Mouse (Mus musculus): ENCODE results near the gene Siglecf. TPM values are rescaled to one million over a fixed set of nuclear protein-coding genes. Genes with fewer than 3 reads are reported as not detected.
A peak's percentile ranks its signal among the peaks of the same experiment; 100 is the strongest.
"Not testable (repeated sequence)": the region's sequence is repeated elsewhere in the genome, so short reads cannot be mapped to it uniquely, and the experiment has no call there.

The Siglecf gene
- polyA plus RNA-seq, 1 experiment from 2014 or later: 0.51 TPM

- Histone ChIP-seq H3K36me3 (no peaks in the 10 kb centered on the region), H3K4me1 (no peaks in the 10 kb centered on the region), H3K9me3 (no peaks in the 10 kb centered on the region), H3K27ac (no peak overlapping the region), H3K4me3 (no peak overlapping the region), H3K27me3 (ENCODE audit: insufficient read depth, poor library complexity, severe bottlenecking) (no peaks in the 10 kb centered on the region)
- DNase-seq (ENCODE audit: low spot score): peak; percentile 62
- 77% methylated on average over 4 of the region's 4 CpGs for WGBS
These were observed 6.7 kb upstream of the Siglecf start for GRCm38 (mm10) chr7:43344491-43344890.

DNA sequence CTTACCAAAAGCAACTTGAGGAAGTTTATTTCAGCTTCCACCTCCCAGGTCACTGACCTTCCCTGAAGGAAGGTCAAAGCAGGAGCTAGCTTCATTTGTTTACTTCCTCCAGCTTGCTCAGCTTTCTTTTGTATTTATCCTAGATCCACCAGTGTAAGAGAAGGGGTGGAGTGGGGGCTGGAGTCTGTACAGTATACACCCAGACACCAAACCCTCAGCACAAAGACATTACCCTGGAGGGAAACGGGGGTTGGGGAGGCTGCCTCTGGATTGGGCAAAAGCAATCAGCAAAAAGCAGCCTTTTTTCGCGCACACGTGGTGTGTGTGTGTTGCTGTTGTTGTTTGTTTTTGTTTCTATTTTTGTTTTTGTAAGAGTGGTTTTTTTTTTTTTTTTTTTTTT, 5.0 kb upstream of the Siglecf start:
- no peaks in the 10 kb centered on the region for H3K36me3 ChIP-seq
- no peaks in the 10 kb centered on the region for H3K4me1 ChIP-seq
- no peaks in the 10 kb centered on the region for H3K9me3 ChIP-seq
- WGBS: 66% methylated on average over 4 of the region's 4 CpGs
- DNase-seq (ENCODE audit: low spot score): no peak
- H3K4me3 ChIP-seq: no peak overlapping the region
- no peak overlapping the region for H3K27ac ChIP-seq
- H3K27me3 ChIP-seq (ENCODE audit: insufficient read depth, poor library complexity, severe bottlenecking): no peaks in the 10 kb centered on the region

DNA sequence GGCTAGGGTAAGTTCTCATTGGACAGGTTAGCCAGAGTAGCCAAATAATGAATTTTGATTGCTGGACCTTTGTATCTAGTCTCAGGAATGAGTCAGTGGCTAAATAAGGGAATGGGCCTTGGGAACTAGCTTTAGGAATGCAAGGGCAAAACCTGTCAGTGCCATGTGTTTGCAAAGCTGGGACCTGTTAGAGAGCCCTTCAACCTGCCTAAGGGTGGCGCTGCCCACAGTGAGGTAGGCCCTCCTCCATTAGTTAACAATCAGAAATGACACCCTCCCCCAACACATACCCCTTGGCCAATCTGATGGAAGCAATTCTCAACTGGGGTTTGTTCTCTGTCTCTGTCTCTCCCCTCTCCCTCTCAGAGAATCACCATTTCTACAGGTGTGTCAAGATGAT, 4.6 kb upstream of the Siglecf start:
- DNase-seq (ENCODE audit: low spot score): no peak
- Histone ChIP-seq H3K36me3 (no peaks in the 10 kb centered on the region), H3K27me3 (ENCODE audit: insufficient read depth, poor library complexity, severe bottlenecking) (no peaks in the 10 kb centered on the region), H3K9me3 (no peaks in the 10 kb centered on the region), H3K4me3 (no peak overlapping the region), H3K4me1 (no peaks in the 10 kb centered on the region), H3K27ac (no peak overlapping the region)
- WGBS: 68% methylated on average over 1 of the region's 1 CpGs

DNA sequence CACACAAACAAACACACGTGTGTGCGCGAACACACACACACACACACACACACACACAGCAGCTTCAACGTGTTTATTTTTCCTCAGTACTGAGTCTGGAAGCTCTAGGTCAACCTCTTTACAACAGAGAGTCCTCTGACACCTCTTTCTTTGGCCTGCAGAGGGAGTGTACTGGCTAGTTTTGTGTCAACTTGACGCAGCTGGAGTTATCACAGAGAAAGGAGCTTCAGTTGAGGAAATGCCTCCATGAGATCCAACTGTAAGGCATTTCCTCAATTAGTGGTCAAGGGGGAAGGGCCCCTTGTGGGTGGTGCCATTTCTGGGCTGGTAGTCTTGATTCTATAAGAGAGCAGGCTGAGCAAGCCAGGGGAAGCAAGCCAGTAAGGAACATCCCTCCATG, 1.5 kb upstream of the Siglecf start:
- not testable (repeated sequence) for H3K9me3 ChIP-seq; DNase-seq (ENCODE audit: low spot score); H3K4me3 ChIP-seq; H3K36me3 ChIP-seq; H3K4me1 ChIP-seq; H3K27me3 ChIP-seq (ENCODE audit: insufficient read depth, poor library complexity, severe bottlenecking); H3K27ac ChIP-seq
- WGBS: 65% methylated on average over 5 of the region's 5 CpGs

- H3K9me3 ChIP-seq: no peaks in the 10 kb centered on the region
- H3K36me3 ChIP-seq: no peaks in the 10 kb centered on the region
- peaks cover 7% of the 10 kb centered on the region; the same call in 1 of the 2 replicates for H3K4me1 ChIP-seq
- no peak overlapping the region for H3K27ac ChIP-seq
- H3K27me3 ChIP-seq (ENCODE audit: insufficient read depth, poor library complexity, severe bottlenecking): no peaks in the 10 kb centered on the region
- H3K4me3 ChIP-seq: no peak overlapping the region
- DNase-seq (ENCODE audit: low spot score): no peak
- WGBS: 58% methylated on average over 4 of the region's 4 CpGs
These were observed 2.0 kb downstream of the Siglecf start for GRCm38 (mm10) chr7:43353118-43353517.

- DNase-seq (ENCODE audit: low spot score): no peak
- Histone ChIP-seq H3K36me3 (no peaks in the 10 kb centered on the region), H3K4me1 (peaks cover 7% of the 10 kb centered on the region; the same call in 1 of the 2 replicates), H3K27me3 (ENCODE audit: insufficient read depth, poor library complexity, severe bottlenecking) (no peaks in the 10 kb centered on the region), H3K9me3 (no peaks in the 10 kb centered on the region), H3K27ac (no peak overlapping the region), H3K4me3 (no peak overlapping the region)
- WGBS: 81% methylated on average over 4 of the region's 4 CpGs
These were observed 2.6 kb downstream of the Siglecf start for GRCm38 (mm10) chr7:43353758-43354157.

GRCm38 (mm10) chr7:43354893-43355835, 4.0 kb downstream of the Siglecf start:
- WGBS: 7% methylated on average over 12 of the region's 12 CpGs
- DNase-seq (ENCODE audit: low spot score): peak; percentile 67
- peak overlapping the region; percentile 29; the same call in 1 of the 2 replicates for H3K4me3 ChIP-seq
- peaks cover 7% of the 10 kb centered on the region; the same call in 1 of the 2 replicates for H3K4me1 ChIP-seq
- H3K36me3 ChIP-seq: no peaks in the 10 kb centered on the region
- no peaks in the 10 kb centered on the region for H3K27me3 ChIP-seq (ENCODE audit: insufficient read depth, poor library complexity, severe bottlenecking)
- H3K9me3 ChIP-seq: no peaks in the 10 kb centered on the region
- no peak overlapping the region for H3K27ac ChIP-seq

DNA sequence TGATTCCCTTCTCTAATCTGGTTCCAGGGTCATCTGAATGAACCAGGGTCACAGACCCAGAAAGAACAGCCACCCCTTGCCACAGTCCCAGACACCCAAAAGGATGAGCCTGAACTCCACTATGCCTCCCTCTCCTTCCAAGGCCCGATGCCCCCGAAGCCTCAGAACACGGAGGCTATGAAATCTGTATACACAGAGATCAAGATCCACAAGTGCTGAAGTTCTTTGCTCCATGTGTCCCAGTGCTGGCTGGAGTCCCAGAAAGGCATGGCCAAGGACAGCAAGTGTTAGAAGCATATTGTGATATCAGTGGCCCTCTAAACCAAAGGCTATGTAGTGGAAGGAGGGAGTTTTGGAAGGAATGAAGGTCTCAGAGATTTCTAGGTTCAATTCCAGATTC, 7.4 kb downstream of the Siglecf start:
- H3K9me3 ChIP-seq: no peaks in the 10 kb centered on the region
- no peaks in the 10 kb centered on the region for H3K27me3 ChIP-seq (ENCODE audit: insufficient read depth, poor library complexity, severe bottlenecking)
- DNase-seq (ENCODE audit: low spot score): no peak
- peaks cover 7% of the 10 kb centered on the region; the same call in 1 of the 2 replicates for H3K4me1 ChIP-seq
- no peak overlapping the region for H3K27ac ChIP-seq
- H3K36me3 ChIP-seq: no peaks in the 10 kb centered on the region
- no peak overlapping the region for H3K4me3 ChIP-seq
- 84% methylated on average over 3 of the region's 3 CpGs for WGBS

GRCm38 (mm10) chr7:43361442-43361841, 10.3 kb downstream of the Siglecf start:
- WGBS: 71% methylated on average over 1 of the region's 1 CpGs

DNA sequence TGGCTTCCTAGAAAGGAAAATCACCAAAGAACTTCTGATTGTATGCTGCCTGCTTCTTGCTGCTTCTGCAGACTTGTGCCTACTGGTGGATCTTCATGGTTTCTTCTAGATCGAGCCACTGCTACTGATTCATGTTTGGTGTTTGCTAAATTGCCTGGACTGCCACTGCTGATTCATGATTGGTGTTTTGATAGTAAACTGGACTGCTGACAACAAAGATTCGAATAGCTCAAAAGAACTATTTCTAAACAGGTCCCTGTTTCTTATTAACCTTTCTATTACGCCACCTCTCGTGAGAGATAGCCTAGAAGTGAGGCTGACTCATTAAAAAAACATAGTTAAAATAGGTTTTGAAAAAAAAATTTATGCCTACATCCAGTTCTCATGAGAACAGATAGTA, 10.9 kb downstream of the Siglecf start:
- H3K9me3 ChIP-seq: no peaks in the 10 kb centered on the region
- 71% methylated on average over 4 of the region's 4 CpGs for WGBS

More at GRCm38 (mm10) chr7:43361442-43361841, 10.3 kb downstream of the Siglecf start:
- H3K27me3 ChIP-seq (ENCODE audit: insufficient read depth, poor library complexity, severe bottlenecking): no peaks in the 10 kb centered on the region
- H3K4me3 ChIP-seq: no peak overlapping the region
- H3K27ac ChIP-seq: no peak overlapping the region
- no peak for DNase-seq (ENCODE audit: low spot score)
- no peaks in the 10 kb centered on the region for H3K9me3 ChIP-seq
- no peaks in the 10 kb centered on the region for H3K36me3 ChIP-seq
- H3K4me1 ChIP-seq: no peaks in the 10 kb centered on the region

GRCm38 (mm10) chr7:43378226-43378625, 27.1 kb downstream of the Siglecf start:
- no peak overlapping the region for H3K27ac ChIP-seq

More for the DNA sequence above, 10.9 kb downstream of the Siglecf start:
- no peak overlapping the region for H3K27ac ChIP-seq
- no peak for DNase-seq (ENCODE audit: low spot score)
- H3K36me3 ChIP-seq: no peaks in the 10 kb centered on the region
- no peaks in the 10 kb centered on the region for H3K4me1 ChIP-seq
- no peak overlapping the region for H3K4me3 ChIP-seq
- H3K27me3 ChIP-seq (ENCODE audit: insufficient read depth, poor library complexity, severe bottlenecking): no peaks in the 10 kb centered on the region

DNA sequence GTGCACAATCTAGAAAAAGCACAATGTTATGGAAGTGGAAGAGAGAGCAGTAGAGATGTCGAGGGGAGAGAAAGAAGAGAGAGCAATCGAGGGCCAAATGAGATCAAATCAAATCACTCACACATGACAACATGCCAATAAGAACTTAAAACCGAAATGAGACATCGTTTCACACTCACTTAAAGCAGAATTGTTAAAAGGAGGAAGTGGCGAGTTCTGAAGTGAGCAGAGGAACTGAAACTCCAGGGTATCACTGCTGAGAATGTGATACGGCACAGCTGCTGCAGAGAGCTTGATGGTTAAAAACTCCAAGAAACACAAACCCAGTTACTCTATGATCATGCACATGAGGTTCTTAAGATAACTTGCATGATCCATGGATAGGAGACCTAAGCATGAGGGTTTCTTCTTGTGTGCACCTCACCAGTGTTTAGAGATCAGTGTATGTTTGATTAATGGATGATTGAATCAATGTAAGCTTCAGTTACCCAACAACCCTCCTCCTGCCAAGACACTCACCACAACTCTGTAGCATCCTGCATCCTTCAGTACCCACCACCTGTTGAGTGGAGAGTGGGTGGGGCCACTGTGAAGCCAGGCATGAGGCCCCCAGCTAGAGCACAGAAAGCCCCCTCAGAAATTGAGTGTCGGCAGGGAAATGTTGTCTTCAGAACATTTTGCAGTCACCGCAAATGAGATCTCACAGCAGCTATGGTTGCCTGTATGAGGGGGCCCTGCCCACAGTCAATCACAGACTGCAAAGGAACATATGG, 41.4 kb downstream of the Siglecf start:
- Histone ChIP-seq H3K4me1 (no peaks in the 10 kb centered on the region), H3K27me3 (ENCODE audit: insufficient read depth, poor library complexity, severe bottlenecking) (no peaks in the 10 kb centered on the region), H3K9me3 (no peaks in the 10 kb centered on the region), H3K36me3 (no peaks in the 10 kb centered on the region), H3K27ac (no peak overlapping the region), H3K4me3 (no peak overlapping the region)
- 75% methylated on average over 8 of the region's 8 CpGs for WGBS
- DNase-seq (ENCODE audit: low spot score): peak; percentile 13

More at GRCm38 (mm10) chr7:43378226-43378625, 27.1 kb downstream of the Siglecf start:
- Histone ChIP-seq H3K36me3 (no peaks in the 10 kb centered on the region), H3K4me3 (no peak overlapping the region), H3K27me3 (ENCODE audit: insufficient read depth, poor library complexity, severe bottlenecking) (no peaks in the 10 kb centered on the region), H3K9me3 (no peaks in the 10 kb centered on the region), H3K4me1 (no peaks in the 10 kb centered on the region)
- WGBS: 22% methylated on average over 5 of the region's 5 CpGs
- no peak for DNase-seq (ENCODE audit: low spot score)

DNA sequence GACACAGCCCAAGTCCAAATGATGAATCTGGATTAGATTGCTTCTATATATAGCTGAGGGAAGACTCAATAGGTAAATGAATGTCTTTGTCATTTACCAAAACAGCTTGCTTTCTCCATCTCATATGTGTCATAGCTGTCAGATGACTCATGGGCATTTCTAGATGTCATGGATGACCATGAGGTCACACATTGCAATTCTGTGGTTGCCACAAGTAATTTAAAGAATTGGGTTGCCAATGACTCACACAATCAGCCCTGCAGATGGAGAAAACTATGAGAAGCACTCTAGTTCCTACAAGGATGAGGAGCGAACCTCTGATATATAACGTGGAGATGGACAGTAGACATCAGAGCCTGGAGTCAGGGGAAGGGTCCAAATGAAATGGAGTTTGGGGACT, 48.4 kb downstream of the Siglecf start:
- no peak for DNase-seq (ENCODE audit: low spot score)
- Histone ChIP-seq H3K27me3 (ENCODE audit: insufficient read depth, poor library complexity, severe bottlenecking) (no peaks in the 10 kb centered on the region), H3K4me3 (no peak overlapping the region), H3K4me1 (no peaks in the 10 kb centered on the region), H3K27ac (no peak overlapping the region), H3K36me3 (no peaks in the 10 kb centered on the region), H3K9me3 (no peaks in the 10 kb centered on the region)
- WGBS: 82% methylated on average over 2 of the region's 2 CpGs

Measured in heart, embryonic 10.5 days (tissue).